8 mouse cellular contexts compared by ENCODE assay signal in the genomic region with DNA sequence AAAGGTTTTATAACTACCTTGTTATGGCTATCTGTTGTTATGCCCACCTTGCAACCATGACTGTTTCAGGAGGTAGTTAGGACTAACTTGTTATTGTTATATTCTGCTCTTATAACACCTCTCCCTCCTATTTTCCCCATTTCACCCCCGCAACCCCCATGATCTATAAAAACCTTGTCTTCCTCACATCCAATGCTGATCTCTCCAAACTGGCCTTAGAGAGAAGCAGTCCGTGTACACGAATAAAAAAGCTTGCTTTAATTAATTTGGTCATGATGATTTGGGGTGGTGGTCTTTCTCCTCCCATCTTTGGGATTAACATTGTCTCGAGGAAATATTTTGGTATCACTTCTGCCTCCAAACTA. TPM values are rescaled to one million over a fixed set of nuclear protein-coding genes. Genes with fewer than 3 reads are reported as not detected.
DNase-seq lines count a peak whose midpoint lies in the region; ATAC-seq lines count a peak whose summit lies in the region.

No protein-coding gene starts in this region.

- no peaks in the 10 kb centered on the region for H3K27me3 ChIP-seq in kidney, embryonic 15.5 days
- 0 out of 2 replicates have a peak, but pooled peaks cover 6% of the 10 kb centered on the region for H3K27me3 ChIP-seq in hindbrain, embryonic 13.5 days
- no peaks in the 10 kb centered on the region for H3K27me3 ChIP-seq in midbrain, embryonic 14.5 days (ENCODE audit: control insufficient read depth, insufficient read depth, low read length)

- H3K9ac ChIP-seq in kidney, embryonic 15.5 days: peak overlapping the region; percentile 53
- peak overlapping the region; percentile 76 for H3K9ac ChIP-seq in hindbrain, embryonic 13.5 days
- H3K9ac ChIP-seq in midbrain, embryonic 14.5 days (replicated peaks; ENCODE audit: low read length): peak overlapping the region; percentile 58

- H3K4me3 ChIP-seq in kidney, embryonic 15.5 days (replicated peaks): peak overlapping the region; percentile 72
- H3K4me3 ChIP-seq in brown adipose tissue, adult 24 weeks (ENCODE audit: insufficient read depth, low read depth, low read length): peak overlapping the region; percentile 67
- peak overlapping the region; percentile 59 for H3K4me3 ChIP-seq in hindbrain, embryonic 13.5 days
- peak overlapping the region; percentile 55 for H3K4me3 ChIP-seq in midbrain, embryonic 14.5 days (replicated peaks; ENCODE audit: low read depth, low read length)

- H3K9me3 ChIP-seq in kidney, embryonic 15.5 days (replicated peaks): no peaks in the 10 kb centered on the region
- no peaks in the 10 kb centered on the region for H3K9me3 ChIP-seq in hindbrain, embryonic 13.5 days
- H3K9me3 ChIP-seq in midbrain, embryonic 14.5 days (ENCODE audit: control insufficient read depth, low read length): no peaks in the 10 kb centered on the region

- 0 out of 2 replicates have a peak overlapping the region, but pooled peaks have one; percentile 67 for H3K27ac ChIP-seq in kidney, embryonic 15.5 days
- peak overlapping the region; percentile 18; the same call in 1 of the 2 replicates for H3K27ac ChIP-seq in brown adipose tissue, adult 24 weeks (replicated peaks; ENCODE audit: low read depth, low read length)
- peak overlapping the region; percentile 73 for H3K27ac ChIP-seq in hindbrain, embryonic 13.5 days
- peak overlapping the region; percentile 71 for H3K27ac ChIP-seq in midbrain, embryonic 14.5 days (replicated peaks; ENCODE audit: low read depth, low read length)

- WGBS in kidney, embryonic 15.5 days: 1% methylated on average over 4 of the region's 4 CpGs
- 6% methylated on average over 4 of the region's 4 CpGs for WGBS in hindbrain, embryonic 13.5 days
- WGBS in midbrain, embryonic 14.5 days: under 1% methylated on average over 4 of the region's 4 CpGs

- H3K4me1 ChIP-seq in kidney, embryonic 15.5 days: peaks cover 13% of the 10 kb centered on the region
- no peaks in the 10 kb centered on the region for H3K4me1 ChIP-seq in brown adipose tissue, adult 24 weeks (ENCODE audit: control insufficient read depth, insufficient read depth, insufficient read length, low read length)
- peaks cover 13% of the 10 kb centered on the region for H3K4me1 ChIP-seq in hindbrain, embryonic 13.5 days (replicated peaks)
- 0 out of 2 replicates have a peak, but pooled peaks cover 4% of the 10 kb centered on the region for H3K4me1 ChIP-seq in midbrain, embryonic 14.5 days (ENCODE audit: control insufficient read depth, insufficient read depth, low read length)

- ATAC-seq in kidney, embryonic 15.5 days (replicated peaks; ENCODE audit: low FRiP score): no peak
- ATAC-seq in hindbrain, embryonic 13.5 days (ENCODE audit: low FRiP score): peak; percentile 58; the same call in 1 of the 2 replicates
- no peak for ATAC-seq in midbrain, embryonic 14.5 days (ENCODE audit: low FRiP score, low TSS enrichment)
- no peak for ATAC-seq in activated CD4-positive, CD25-positive, alpha-beta regulatory T cell, adult 4 months

- DNase-seq in kidney, adult 18-20 months: no peak
- no peak for DNase-seq in midbrain, embryonic 14.5 days
- DNase-seq in urinary bladder, postnatal 36 days (ENCODE audit: low spot score in 2 of 2): no peak
- DNase-seq in right cerebral cortex, adult 18-20 months: no peak

- H3K36me3 ChIP-seq in kidney, embryonic 15.5 days: peaks cover 8% of the 10 kb centered on the region; the same call in 1 of the 2 replicates
- H3K36me3 ChIP-seq in hindbrain, embryonic 13.5 days: peaks cover 10% of the 10 kb centered on the region
- H3K36me3 ChIP-seq in midbrain, embryonic 14.5 days (ENCODE audit: control insufficient read depth, insufficient read depth, low read length): peaks cover 16% of the 10 kb centered on the region; the same call in 1 of the 2 replicates

- H3K4me2 ChIP-seq in kidney, embryonic 15.5 days: peak overlapping the region; percentile 79
- H3K4me2 ChIP-seq in hindbrain, embryonic 13.5 days: peak overlapping the region; percentile 78
- H3K4me2 ChIP-seq in midbrain, embryonic 14.5 days (ENCODE audit: low read length): peak overlapping the region; percentile 74

RNA-seq across cellular contexts. Expression of gene Ttc26, which starts 0.5 kb away (rescaled TPM):
- polyA plus RNA-seq in kidney, embryonic 15.5 days (2015; fragmentation: Nextera tagmentation; extraction: Ambion mirVana): 9.4 and 10.0 TPM in 2 replicates
- 1.7 and 2.9 TPM in 2 replicates for polyA plus RNA-seq in brown adipose tissue, adult 24 weeks (2012; ENCODE audit: insufficient read depth, insufficient read length, missing spikeins)
- 6.7 and 7.3 TPM in 2 replicates for polyA plus RNA-seq in hindbrain, embryonic 13.5 days (2015; fragmentation: Nextera tagmentation; extraction: Ambion mirVana)
- 4.7 and 6.0 TPM in 2 replicates for polyA plus RNA-seq in midbrain, embryonic 14.5 days (2014; fragmentation: Nextera tagmentation; extraction: Ambion mirVana)
- under 1 TPM in 1 of 2 experiments, not detected in 1; 0.10 TPM for polyA plus RNA-seq in activated CD4-positive, CD25-positive, alpha-beta regulatory T cell, adult 4 months (2017; shearing (Covaris generic))

RNA-seq across cellular contexts. Expression of gene Zc3hav1, which starts 26.3 kb away (rescaled TPM):
- 4.6 and 5.1 TPM in 2 replicates for polyA plus RNA-seq in kidney, embryonic 15.5 days (2015; fragmentation: Nextera tagmentation; extraction: Ambion mirVana)
- 10.5 and 10.6 TPM in 2 replicates for polyA plus RNA-seq in brown adipose tissue, adult 24 weeks (2012; ENCODE audit: insufficient read depth, insufficient read length, missing spikeins)
- 1.2 and 1.4 TPM in 2 replicates for polyA plus RNA-seq in hindbrain, embryonic 13.5 days (2015; fragmentation: Nextera tagmentation; extraction: Ambion mirVana)
- 0.74 and 1.8 TPM in 2 replicates for polyA plus RNA-seq in midbrain, embryonic 14.5 days (2014; fragmentation: Nextera tagmentation; extraction: Ambion mirVana)
- 100 to 1,000 TPM; 172 to 188 TPM for polyA plus RNA-seq in activated CD4-positive, CD25-positive, alpha-beta regulatory T cell, adult 4 months (2017; shearing (Covaris generic))

RNA-seq across cellular contexts. Expression of gene Ubn2, which starts 53.0 kb away (rescaled TPM):
- polyA plus RNA-seq in kidney, embryonic 15.5 days (2015; fragmentation: Nextera tagmentation; extraction: Ambion mirVana): 14.9 and 15.3 TPM in 2 replicates
- 3.9 and 6.8 TPM in 2 replicates for polyA plus RNA-seq in brown adipose tissue, adult 24 weeks (2012; ENCODE audit: insufficient read depth, insufficient read length, missing spikeins)
- 25.6 and 27.8 TPM in 2 replicates for polyA plus RNA-seq in hindbrain, embryonic 13.5 days (2015; fragmentation: Nextera tagmentation; extraction: Ambion mirVana)
- polyA plus RNA-seq in midbrain, embryonic 14.5 days (2014; fragmentation: Nextera tagmentation; extraction: Ambion mirVana): 26.7 and 27.3 TPM in 2 replicates
- polyA plus RNA-seq in activated CD4-positive, CD25-positive, alpha-beta regulatory T cell, adult 4 months (2017; shearing (Covaris generic)): 10 to 100 TPM; 20.1 to 22.2 TPM

Comparison
In these comparisons a context has a peak if more than half of its experiments do, and no peak if none do; other contexts are left out.
1. H3K27ac ChIP-seq: peak in every context shown above with its lines; median percentile 73 in hindbrain, embryonic 13.5 days; 71 in midbrain, embryonic 14.5 days; 67 in kidney, embryonic 15.5 days; 18 in brown adipose tissue, adult 24 weeks.
2. RNA of gene Zc3hav1, which starts 26.3 kb away (polyA plus RNA-seq): 172 to 188 TPM in activated CD4-positive, CD25-positive, alpha-beta regulatory T cell, adult 4 months; 10.5 to 10.6 TPM in brown adipose tissue, adult 24 weeks, 4.6 to 5.1 TPM in kidney, embryonic 15.5 days, 0.74 to 1.8 TPM in midbrain, embryonic 14.5 days and 1.2 to 1.4 TPM in hindbrain, embryonic 13.5 days; every median in the first group is over 10 times any median in the second.
3. Peak in every context shown above with its lines, with median percentiles within 50 percentile points of each other: H3K4me2 ChIP-seq, H3K4me3 ChIP-seq and H3K9ac ChIP-seq.